Mouse (Mus musculus): ENCODE results near the gene Rerg. TPM values are rescaled to one million over a fixed set of nuclear protein-coding genes. Genes with fewer than 3 reads are reported as not detected.
A peak's percentile ranks its signal among the peaks of the same experiment; 100 is the strongest.

Gene Rerg
- total RNA-seq, 2 experiments from 2014 or later, result 8.0 to 12.6 TPM

GRCm38 (mm10) chr6:137135506-137136391 lies 34.5 kb downstream of the Rerg start:
- DNase-seq (ENCODE audit: low spot score in 2 of 2), result no peak

- no peak for DNase-seq (ENCODE audit: low spot score in 2 of 2)
These were observed 38.5 kb downstream of the Rerg start for GRCm38 (mm10) chr6:137131794-137132193.

GRCm38 (mm10) chr6:137131349-137131748 lies 38.9 kb downstream of the Rerg start:
- no peak for DNase-seq (ENCODE audit: low spot score in 2 of 2)

GRCm38 (mm10) chr6:137126861-137127260 lies 43.4 kb downstream of the Rerg start:
- no peak for DNase-seq (ENCODE audit: low spot score in 2 of 2)

DNA sequence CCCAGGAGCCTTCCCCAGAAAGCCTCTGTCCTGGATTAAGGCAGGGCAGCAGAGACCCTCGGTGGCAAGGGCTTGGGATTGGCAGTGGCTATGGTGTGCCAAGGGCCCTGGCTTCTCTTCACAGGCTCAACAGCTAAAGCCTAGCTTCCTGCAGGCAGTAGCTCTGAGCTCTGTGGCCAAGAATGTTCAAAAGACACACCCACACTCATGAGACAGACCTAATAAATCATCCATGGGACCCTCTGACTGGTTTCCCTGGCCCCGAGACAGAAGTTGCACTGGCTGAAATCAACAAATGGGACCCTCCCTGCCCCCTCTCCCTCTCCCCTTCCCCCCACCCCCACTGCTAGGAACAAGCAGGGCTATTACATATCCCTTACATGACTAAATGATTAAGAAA lies 44.1 kb downstream of the Rerg start:
- DNase-seq (ENCODE audit: low spot score in 2 of 2), result no peak

GRCm38 (mm10) chr6:137125433-137125832 lies 44.9 kb downstream of the Rerg start:
- DNase-seq (ENCODE audit: low spot score in 2 of 2), result peak in 1 of 2 experiments; percentile 22

GRCm38 (mm10) chr6:137125006-137125405 lies 45.3 kb downstream of the Rerg start:
- DNase-seq (ENCODE audit: low spot score in 2 of 2), result no peak

DNA sequence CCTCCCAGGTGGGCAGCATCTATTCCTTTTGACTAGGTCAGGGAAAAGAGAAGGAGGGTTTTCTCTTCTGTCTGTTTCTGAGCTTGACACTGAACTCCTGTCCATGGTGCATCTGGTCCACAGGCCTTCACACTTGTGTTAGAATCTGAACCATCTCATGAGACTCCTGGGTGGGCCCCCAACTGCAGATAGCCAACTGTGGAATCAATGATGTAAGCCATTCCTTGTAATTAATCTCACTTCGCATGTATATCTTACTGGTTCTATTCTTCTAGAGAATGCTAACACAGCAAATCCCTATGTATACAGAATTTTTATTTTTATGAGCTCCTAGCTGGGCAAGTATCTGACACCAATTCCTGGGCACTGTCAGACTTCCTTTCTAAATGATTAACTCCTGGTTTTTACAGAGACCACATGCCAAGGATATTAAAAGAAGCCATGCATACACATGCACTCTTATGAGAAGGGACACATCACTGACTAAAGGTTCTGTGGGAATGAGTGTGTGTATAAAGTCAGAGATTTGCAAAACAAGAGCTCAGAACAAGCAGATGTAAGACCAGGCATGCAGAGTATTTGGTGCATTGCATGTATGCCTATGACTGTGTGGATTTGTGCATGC lies 53.3 kb downstream of the Rerg start:
- DNase-seq (ENCODE audit: low spot score in 2 of 2), result no peak

DNA sequence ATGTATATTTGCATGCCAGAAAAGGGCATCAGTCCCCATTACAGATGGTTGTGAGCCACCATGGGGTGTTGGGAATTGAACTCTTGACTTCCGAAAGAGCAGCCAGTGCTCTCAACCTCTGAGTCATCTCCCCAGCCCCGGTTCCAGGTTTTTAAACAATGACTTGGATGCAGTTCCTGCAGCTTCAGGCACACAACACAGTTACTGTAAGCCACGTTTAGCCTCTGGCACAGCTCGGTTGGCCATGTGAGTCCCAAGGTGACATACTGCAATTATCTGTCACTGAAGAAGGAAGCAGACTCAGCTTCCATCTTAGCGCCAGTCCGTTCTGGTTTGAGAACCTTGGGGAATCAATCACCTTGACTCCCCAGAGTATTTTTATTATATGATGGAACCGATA lies 55.4 kb downstream of the Rerg start:
- no peak for DNase-seq (ENCODE audit: low spot score in 2 of 2)

DNA sequence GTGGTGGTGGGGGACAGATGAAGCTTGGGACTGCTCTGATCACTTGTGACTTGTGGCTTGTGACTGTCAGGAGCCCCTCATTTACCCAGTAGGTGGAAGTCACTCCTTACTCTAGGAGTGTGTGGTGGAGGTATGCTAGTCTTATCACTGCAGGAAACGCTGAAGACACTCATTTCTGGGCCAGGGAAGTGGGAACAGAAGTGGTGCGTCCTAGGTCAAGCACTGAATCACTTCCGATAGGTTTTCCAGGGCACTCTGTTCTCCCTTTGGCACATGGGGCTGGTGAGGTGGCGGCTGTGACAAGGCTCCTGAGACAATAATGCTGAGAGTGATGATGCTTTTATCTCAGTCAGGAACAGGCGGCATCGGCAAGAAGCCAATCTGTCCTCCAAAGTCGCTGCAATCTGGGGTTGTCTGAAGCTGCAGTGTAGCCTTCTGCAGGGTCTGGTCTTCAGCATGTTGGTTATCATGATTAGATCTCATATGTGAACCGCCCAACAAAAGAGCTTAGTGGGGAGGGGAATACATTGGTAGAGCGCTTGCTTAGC lies 59.0 kb downstream of the Rerg start:
- no peak for DNase-seq (ENCODE audit: low spot score in 2 of 2)

DNA sequence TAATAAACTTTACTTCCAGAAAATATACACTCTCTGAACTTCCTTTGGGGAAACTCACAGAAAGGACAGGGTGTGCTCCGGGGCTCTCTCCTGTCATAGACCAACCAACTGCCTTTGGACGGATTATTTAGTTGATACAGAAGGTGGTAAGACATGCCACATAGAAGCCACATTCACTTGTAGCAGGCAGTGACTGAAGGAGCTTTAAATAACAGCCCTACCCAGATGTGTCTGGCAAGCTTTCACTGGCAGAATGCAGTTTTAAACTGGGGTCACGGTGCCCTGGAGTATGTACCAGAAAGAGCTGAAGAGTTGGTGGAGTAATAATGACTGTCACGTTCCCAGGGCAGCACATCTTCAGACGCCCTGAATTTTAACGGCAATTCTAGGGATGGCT lies 59.5 kb downstream of the Rerg start:
- DNase-seq (ENCODE audit: low spot score in 2 of 2), result no peak

DNA sequence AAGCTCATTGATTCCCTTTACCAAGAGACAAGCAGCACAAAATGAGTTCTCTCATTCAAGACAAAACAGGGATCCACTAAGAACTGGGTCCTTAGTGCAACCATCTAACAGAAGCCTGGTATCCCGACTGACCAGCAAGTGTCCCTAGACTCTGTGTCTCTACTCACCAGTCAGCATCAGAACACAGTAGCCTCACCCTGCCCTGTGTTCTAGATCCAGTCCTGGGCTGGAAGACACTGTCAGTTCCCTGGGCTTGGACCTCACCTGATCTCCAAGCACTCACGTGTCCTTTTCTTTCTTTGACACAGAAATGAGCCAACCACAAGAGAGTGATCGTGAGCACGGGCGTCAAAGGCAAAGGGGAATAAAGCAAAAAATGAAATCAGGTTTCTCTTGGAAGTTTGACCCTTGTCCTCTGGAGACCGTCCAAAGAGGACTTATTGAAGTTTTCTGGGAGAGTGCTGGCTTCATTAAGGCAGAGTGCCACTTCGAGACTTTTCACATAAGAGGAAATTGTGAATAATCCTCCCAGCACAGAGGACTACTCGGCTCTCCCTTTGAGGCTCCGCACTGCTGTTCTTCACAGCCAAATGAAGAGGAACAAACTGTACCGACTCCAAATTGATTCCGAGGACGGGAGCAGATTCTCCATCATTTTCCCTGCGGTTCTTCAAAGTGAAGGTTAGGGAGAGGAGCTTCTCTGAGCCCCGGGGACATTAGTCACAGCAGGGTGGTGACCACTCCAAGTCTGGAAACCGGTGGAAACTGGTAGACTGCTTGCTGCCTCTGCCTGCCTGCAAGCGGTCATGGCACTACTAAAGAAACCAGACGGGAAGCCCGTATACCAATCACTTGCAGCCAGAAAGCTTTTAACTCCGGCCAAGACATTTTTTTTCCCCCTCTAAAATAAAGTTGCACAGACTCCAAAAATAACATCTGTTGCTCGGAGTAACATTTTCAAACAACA lies 60.2 kb downstream of the Rerg start:
- DNase-seq (ENCODE audit: low spot score in 2 of 2), result no peak

DNA sequence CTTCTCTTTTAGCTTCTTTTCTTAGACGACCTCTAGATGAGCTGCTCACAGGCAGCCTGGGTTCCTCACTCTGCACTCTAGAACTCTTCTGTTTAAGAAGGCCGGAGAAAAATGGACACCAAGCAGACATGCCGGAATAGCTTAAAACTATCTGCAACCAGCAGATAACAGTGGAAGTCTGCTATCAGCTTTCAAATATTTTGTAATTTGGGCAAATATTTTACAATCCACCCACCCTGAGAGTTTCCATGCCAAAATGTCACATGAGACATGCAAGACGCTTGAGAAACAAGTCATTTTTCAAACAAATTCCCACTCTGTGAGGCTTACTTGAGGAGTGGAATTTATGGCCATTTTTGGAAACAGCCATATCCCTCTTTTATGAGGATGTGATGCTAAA lies 65.0 kb downstream of the Rerg start:
- DNase-seq (ENCODE audit: low spot score in 2 of 2), result no peak

DNA sequence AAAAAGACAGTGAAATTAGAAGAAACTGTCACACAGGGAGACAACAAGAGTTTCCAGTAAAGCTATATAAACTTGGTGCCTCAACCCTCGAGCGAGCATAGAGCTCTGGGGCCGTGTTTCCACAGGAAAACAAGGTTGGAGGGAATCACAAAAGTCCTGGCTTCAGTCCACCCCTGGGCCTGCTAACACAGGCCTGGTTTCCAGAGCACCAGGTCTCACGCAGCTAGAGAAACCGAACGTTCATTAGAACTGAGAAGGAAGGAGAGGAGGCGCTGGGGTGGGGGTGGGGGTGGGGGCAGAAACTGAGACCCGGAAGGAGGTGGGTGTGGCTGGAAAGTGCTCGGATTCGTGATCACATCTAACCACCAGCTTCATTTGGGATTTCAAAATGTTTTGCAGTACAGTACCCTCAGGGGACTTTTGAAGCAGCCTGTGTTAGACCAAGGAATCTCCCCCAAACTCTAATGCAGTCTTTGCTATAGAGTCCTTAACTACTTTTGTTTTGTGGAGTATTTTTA lies 67.6 kb downstream of the Rerg start:
- DNase-seq (ENCODE audit: low spot score in 2 of 2), result no peak

DNA sequence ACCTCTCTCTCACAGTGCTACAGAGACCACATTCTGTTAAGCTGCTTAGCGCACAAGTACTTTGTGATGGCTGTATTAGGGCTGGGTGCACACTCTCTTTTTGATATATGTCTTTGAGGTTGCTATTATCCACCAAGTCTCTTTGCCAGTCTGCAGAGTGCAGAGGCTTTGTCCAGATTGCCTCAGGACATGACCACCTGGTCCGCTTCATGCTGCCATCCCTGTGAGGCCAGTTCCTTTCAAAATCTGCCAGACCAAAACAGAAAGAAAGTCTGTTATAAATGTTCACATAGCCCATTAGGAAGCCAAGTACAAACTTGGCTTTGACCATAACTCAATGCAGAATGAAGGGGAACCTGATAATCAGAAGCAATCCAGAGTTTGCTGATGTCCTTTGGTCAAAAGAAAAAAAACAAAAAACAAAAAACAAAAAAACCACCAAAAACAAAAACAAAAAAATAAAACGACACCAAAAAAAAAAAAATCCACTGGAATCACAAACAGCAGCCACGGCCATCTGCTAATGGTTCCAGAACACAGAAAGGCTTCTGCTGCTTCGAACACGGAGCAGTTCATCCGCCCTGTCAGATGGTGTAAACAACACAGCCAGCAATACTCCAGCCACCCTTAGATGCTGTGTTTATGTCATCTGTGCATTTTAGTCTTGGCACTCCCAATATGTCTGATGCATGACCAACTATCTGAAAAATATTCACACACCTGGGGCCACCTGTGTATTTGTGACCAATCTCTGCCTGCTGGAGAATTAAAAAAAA lies 68.2 kb downstream of the Rerg start:
- no peak for DNase-seq (ENCODE audit: low spot score in 2 of 2)

DNA sequence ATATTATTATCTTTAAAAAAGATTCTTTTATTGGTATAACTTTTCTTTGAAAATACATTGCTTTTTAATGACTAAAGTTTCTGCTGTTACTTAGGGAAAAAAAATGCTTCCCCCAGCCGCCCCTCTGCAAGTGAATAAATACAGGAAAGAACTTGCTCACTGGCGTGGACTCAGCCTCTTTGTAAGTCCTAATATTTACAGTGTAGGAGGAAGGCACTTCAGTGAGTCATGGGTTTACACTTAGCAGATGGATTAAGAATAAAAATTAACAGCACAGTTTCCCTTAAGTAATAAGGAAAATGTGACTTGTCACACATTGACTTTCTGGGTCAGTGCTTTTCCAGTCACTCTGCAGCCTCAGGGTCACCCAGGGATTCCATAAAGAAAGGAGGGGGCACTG lies 70.0 kb downstream of the Rerg start:
- DNase-seq (ENCODE audit: low spot score in 2 of 2), result no peak

- peak; percentile 33 to 38 for DNase-seq (ENCODE audit: low spot score in 2 of 2)
These were observed 71.8 kb downstream of the Rerg start for GRCm38 (mm10) chr6:137098232-137099191.

GRCm38 (mm10) chr6:137094475-137094874 lies 75.8 kb downstream of the Rerg start:
- DNase-seq (ENCODE audit: low spot score in 2 of 2), result no peak

DNA sequence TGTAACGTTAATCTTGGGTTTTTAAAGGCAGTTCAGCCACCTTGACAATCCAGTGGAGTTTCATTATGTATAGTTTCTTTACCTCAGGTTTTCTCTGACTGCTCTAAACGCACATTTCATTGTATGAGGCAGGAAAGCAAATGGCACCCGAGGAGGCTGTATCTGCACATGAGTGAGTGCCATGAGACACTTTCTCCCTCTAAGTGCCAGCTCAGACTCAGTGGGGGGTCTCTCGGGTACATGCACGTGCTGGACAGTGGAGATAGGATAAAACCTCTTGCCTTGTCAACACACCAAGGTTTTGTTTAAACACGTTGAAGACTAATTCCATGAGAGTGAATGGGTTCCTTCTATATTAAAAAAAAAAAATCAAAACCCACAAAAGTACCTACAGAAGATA lies 81.8 kb downstream of the Rerg start:
- no peak for DNase-seq (ENCODE audit: low spot score in 2 of 2)
